9 mouse cellular contexts compared by ENCODE assay signal in genomic region chr5:52878847-52879246, GRCm38 (mm10). TPM values are rescaled to one million over a fixed set of nuclear protein-coding genes. Genes with fewer than 3 reads are reported as not detected.
DNase-seq lines count a peak whose midpoint lies in the region; ATAC-seq and TF ChIP-seq lines count a peak whose summit lies in the region.
"Had no signal": no experiment of that assay in that cellular context is flagged by ENCODE, and none has a peak within 500 bp of the region (broad histone marks: within the 10 kb centered on the region; RNA-seq: fewer than 3 reads in every experiment).

No protein-coding gene starts in this region.

- no peaks in the 10 kb centered on the region for H3K4me1 ChIP-seq in heart, embryonic 12.5 days (replicated peaks)
- no peaks in the 10 kb centered on the region for H3K4me1 ChIP-seq in kidney, embryonic 16.5 days (ENCODE audit: insufficient read depth, low read length)
- no peaks in the 10 kb centered on the region for H3K4me1 ChIP-seq in liver, embryonic 11.5 days (replicated peaks; ENCODE audit: control insufficient read depth, insufficient read depth, low read length)
- no peaks in the 10 kb centered on the region for H3K4me1 ChIP-seq in neural tube, embryonic 12.5 days

- no peaks in the 10 kb centered on the region for H3K79me3 ChIP-seq in C2C12 (ENCODE audit: low read depth)

- peak overlapping the region; percentile 48 for H3K4me2 ChIP-seq in heart, embryonic 12.5 days
- no peak overlapping the region for H3K4me2 ChIP-seq in kidney, embryonic 16.5 days (replicated peaks; ENCODE audit: low read depth, low read length)
- peak overlapping the region; percentile 17; the same call in 1 of the 2 replicates for H3K4me2 ChIP-seq in liver, embryonic 11.5 days
- no peak overlapping the region; the same call in 1 of the 2 replicates for H3K4me2 ChIP-seq in neural tube, embryonic 12.5 days (replicated peaks)

- H3K9me3 ChIP-seq in heart, embryonic 12.5 days (replicated peaks) = peaks cover 5% of the 10 kb centered on the region; the same call in 1 of the 2 replicates
- 0 out of 2 replicates have a peak, but pooled peaks cover 2% of the 10 kb centered on the region for H3K9me3 ChIP-seq in kidney, embryonic 16.5 days (ENCODE audit: low read length)
- no peaks in the 10 kb centered on the region for H3K9me3 ChIP-seq in liver, embryonic 11.5 days (ENCODE audit: control insufficient read depth, low read length)
- H3K9me3 ChIP-seq in neural tube, embryonic 12.5 days = no peaks in the 10 kb centered on the region

- WGBS in heart, embryonic 12.5 days = 4% methylated on average over 8 of the region's 14 CpGs
- 4% methylated on average over 8 of the region's 14 CpGs for WGBS in kidney, embryonic 16.5 days
- WGBS in liver, embryonic 11.5 days = 5% methylated on average over 8 of the region's 14 CpGs
- WGBS in neural tube, embryonic 12.5 days = 10% methylated on average over 8 of the region's 14 CpGs

- H3K4me3 ChIP-seq in C2C12 (ENCODE audit: insufficient read depth, poor library complexity, severe bottlenecking) = no peak overlapping the region
- 0 out of 2 replicates have a peak overlapping the region, but pooled peaks have one; percentile 16 for H3K4me3 ChIP-seq in heart, embryonic 12.5 days
- H3K4me3 ChIP-seq in kidney, embryonic 16.5 days (ENCODE audit: low read length) = no peak overlapping the region
- no peak overlapping the region for H3K4me3 ChIP-seq in liver, embryonic 11.5 days (ENCODE audit: low read depth, low read length)
- no peak overlapping the region for H3K4me3 ChIP-seq in neural tube, embryonic 12.5 days
- H3K4me3 ChIP-seq: erythroblast, embryonic 14.5 days had no signal

- H3K9ac ChIP-seq in heart, embryonic 12.5 days = no peak overlapping the region
- no peak overlapping the region for H3K9ac ChIP-seq in kidney, embryonic 16.5 days (replicated peaks; ENCODE audit: low read length)
- no peak overlapping the region for H3K9ac ChIP-seq in liver, embryonic 11.5 days (ENCODE audit: low read depth, low read length)
- no peak overlapping the region for H3K9ac ChIP-seq in neural tube, embryonic 12.5 days

- H3K27me3 ChIP-seq in C2C12 (ENCODE audit: control insufficient read depth, insufficient read depth, insufficient read length) = peaks cover 4% of the 10 kb centered on the region
- peaks cover 14% of the 10 kb centered on the region for H3K27me3 ChIP-seq in heart, embryonic 12.5 days (replicated peaks)
- peaks cover 4% of the 10 kb centered on the region; the same call in 1 of the 2 replicates for H3K27me3 ChIP-seq in kidney, embryonic 16.5 days (ENCODE audit: insufficient read depth, low read length)
- no peaks in the 10 kb centered on the region for H3K27me3 ChIP-seq in liver, embryonic 11.5 days (replicated peaks; ENCODE audit: control insufficient read depth, insufficient read depth, low read length)
- no peaks in the 10 kb centered on the region for H3K27me3 ChIP-seq in neural tube, embryonic 12.5 days (replicated peaks)

- H3ac ChIP-seq in C2C12 (ENCODE audit: control insufficient read depth, insufficient read length, low read depth) = no peak overlapping the region

- DNase-seq in embryo, embryonic 10.5 days (ENCODE audit: low spot score) = peak; percentile 93
- peak; percentile 40 for DNase-seq in liver, embryonic 11.5 days (ENCODE audit: low spot score)
- DNase-seq in thymus, postnatal 14 days = peak; percentile 71

- H3K79me2 ChIP-seq in C2C12 (ENCODE audit: control insufficient read depth, insufficient read depth) = no peaks in the 10 kb centered on the region

- no peaks in the 10 kb centered on the region for H3K36me3 ChIP-seq in C2C12 (ENCODE audit: control insufficient read depth, insufficient read depth)
- no peaks in the 10 kb centered on the region for H3K36me3 ChIP-seq in heart, embryonic 12.5 days
- H3K36me3 ChIP-seq in kidney, embryonic 16.5 days (ENCODE audit: insufficient read depth, low read length) = no peaks in the 10 kb centered on the region
- H3K36me3 ChIP-seq in liver, embryonic 11.5 days (ENCODE audit: control insufficient read depth, insufficient read depth, low read length) = no peaks in the 10 kb centered on the region
- no peaks in the 10 kb centered on the region for H3K36me3 ChIP-seq in neural tube, embryonic 12.5 days

- H3K27ac ChIP-seq in heart, embryonic 12.5 days (ENCODE audit: poor library complexity, severe bottlenecking) = no peak overlapping the region
- no peak overlapping the region for H3K27ac ChIP-seq in kidney, embryonic 16.5 days (ENCODE audit: low read length)
- no peak overlapping the region for H3K27ac ChIP-seq in liver, embryonic 11.5 days (ENCODE audit: low read depth, low read length)
- H3K27ac ChIP-seq in neural tube, embryonic 12.5 days = no peak overlapping the region

- TF ChIP-seq CTCF in C2C12 (IDR thresholded peaks at IDR 0.05; ENCODE audit: control insufficient read depth, insufficient read depth, insufficient read length) = peak; percentile 58

- ATAC-seq in activated CD4-positive, CD25-positive, alpha-beta regulatory T cell, adult 4 months = peak; percentile 72
- no peak for ATAC-seq in heart, embryonic 12.5 days (ENCODE audit: insufficient number of reproducible peaks, low FRiP score)
- peak; percentile 75 for ATAC-seq in kidney, embryonic 16.5 days (ENCODE audit: low FRiP score, low TSS enrichment)
- peak; percentile 53; the same call in 1 of the 2 replicates for ATAC-seq in liver, embryonic 11.5 days (replicated peaks; ENCODE audit: low FRiP score)
- ATAC-seq in neural tube, embryonic 12.5 days (ENCODE audit: low FRiP score, low read depth) = peak; percentile 81

TF ChIP-seq in C2C12, 6 proteins besides CTCF, POLR2A, EP300 and RAD21:
- TF ChIP-seq FOSL1 (IDR thresholded peaks at IDR 0.05; ENCODE audit: insufficient read depth, low read length, poor library complexity, severe bottlenecking) (no peak), MAX (IDR thresholded peaks at IDR 0.05) (no peak), MYOG (IDR thresholded peaks at IDR 0.05; ENCODE audit: control insufficient read depth, extremely low read depth, insufficient read length) (no peak), CEBPB (IDR thresholded peaks at IDR 0.05; ENCODE audit: low read depth) (no peak), USF1 (IDR thresholded peaks at IDR 0.05; ENCODE audit: low read depth) (no peak), MYOD1 (IDR thresholded peaks at IDR 0.05; ENCODE audit: control insufficient read depth, insufficient read length, low read depth) (no peak)

RNA-seq across cellular contexts. Expression of gene Anapc4, which starts 45.0 kb away (rescaled TPM):
- 41.3 TPM for polyA plus RNA-seq in C2C12 (2012; fragmentation: generic; extraction: Trizol)
- polyA plus RNA-seq in activated CD4-positive, CD25-positive, alpha-beta regulatory T cell, adult 4 months (2017; shearing (Covaris generic)) = 10 to 100 TPM; 68.8 to 78.4 TPM
- 80.9 and 81.0 TPM in 2 replicates for polyA plus RNA-seq in heart, embryonic 12.5 days (2016; fragmentation: Nextera tagmentation; extraction: Ambion mirVana)
- polyA plus RNA-seq in kidney, embryonic 16.5 days (2015; fragmentation: Nextera tagmentation; extraction: Ambion mirVana) = 105 and 106 TPM in 2 replicates
- 63.4 and 72.4 TPM in 2 replicates for polyA plus RNA-seq in liver, embryonic 11.5 days (2014; fragmentation: Nextera tagmentation; extraction: Ambion mirVana)
- 121 and 122 TPM in 2 replicates for polyA plus RNA-seq in neural tube, embryonic 12.5 days (2016; fragmentation: Nextera tagmentation; extraction: Ambion mirVana)

Comparison
In these comparisons a context has a peak if more than half of its experiments do, and no peak if none do; other contexts are left out.
1. DNase-seq: peak in every context shown above with its lines; median percentile 93 in embryo, embryonic 10.5 days; 71 in thymus, postnatal 14 days; 40 in liver, embryonic 11.5 days.
2. H3K4me2 ChIP-seq: peak in heart, embryonic 12.5 days (single experiment) and liver, embryonic 11.5 days (single experiment); none in kidney, embryonic 16.5 days (single experiment) and neural tube, embryonic 12.5 days (single experiment).